Mouse (Mus musculus) liver, postnatal 0 days (tissue): ENCODE results near the gene Neo1. TPM values are rescaled to one million over a fixed set of nuclear protein-coding genes. Genes with fewer than 3 reads are reported as not detected.

ENCODE experiments used
- ATAC-seq: fragments of 200-750 bp; cut with Nextera tagmentation; 2 replicates; pipeline ENCODE4 v1.8.0; 2017; ENCODE audit warnings: mild to moderate bottlenecking, moderate library complexity
- DNase-seq: peaks from one replicate; pipeline ENCODE4 v3.0.0-alpha.2; 2016
- H3K27ac ChIP-seq: fragments of 300-500 bp; sonication (generic); 2 replicates; pipeline ENCODE4 v1.5.1; 2014; ENCODE audit warnings: antibody characterized with exemption, moderate library complexity, mild to moderate bottlenecking, low read depth
- H3K27me3 ChIP-seq: fragments of 300-500 bp; sonication (generic); 2 replicates; pipeline ENCODE4 v1.6.1; 2014; ENCODE audit warnings: low read length, control low read depth, mixed read lengths; ENCODE audit not compliant: insufficient read depth
- H3K36me3 ChIP-seq: fragments of 300-500 bp; sonication (generic); replicated peaks from 2 replicates; pipeline ENCODE4 v1.6.1; 2014; ENCODE audit warnings: mild to moderate bottlenecking, control low read depth, low read length, moderate library complexity, mixed read lengths; ENCODE audit not compliant: insufficient read depth
- H3K4me1 ChIP-seq: fragments of 300-500 bp; sonication (generic); 2 replicates; pipeline ENCODE4 v1.6.1; 2014; ENCODE audit warnings: antibody characterized with exemption, mild to moderate bottlenecking, control low read depth; ENCODE audit not compliant: insufficient read depth
- H3K4me2 ChIP-seq: fragments of 300-500 bp; sonication (generic); 2 replicates; pipeline ENCODE4 v1.6.1; 2014; ENCODE audit warnings: low read depth, mild to moderate bottlenecking, low read length, moderate library complexity, mixed read lengths
- H3K4me3 ChIP-seq: fragments of 300-500 bp; sonication (generic); 2 replicates; pipeline ENCODE4 v1.5.1; 2014; ENCODE audit warnings: low read depth, low read length
- H3K9ac ChIP-seq: fragments of 300-500 bp; sonication (generic); replicated peaks from 2 replicates; pipeline ENCODE4 v1.6.1; 2014; ENCODE audit warnings: mild to moderate bottlenecking, moderate library complexity
- H3K9me3 ChIP-seq: fragments of 300-500 bp; sonication (generic); 2 replicates; pipeline ENCODE4 v1.6.1; 2016; ENCODE audit warnings: mild to moderate bottlenecking, control low read depth, low read length, mixed read lengths
- CTCF ChIP-seq: sonication (generic); IDR thresholded peaks from 2 replicates; pipeline ENCODE4 v1.5.1; 2016; ENCODE audit warnings: antibody characterized with exemption, low read depth
- EP300 ChIP-seq: IDR thresholded peaks from 2 replicates; pipeline ENCODE4 v1.6.1; 2016; ENCODE audit warnings: antibody characterized with exemption, low read depth, mild to moderate bottlenecking
- WGBS: fragments of 180-500 bp; shearing (Covaris S2); extraction: QIAGEN DNeasy Blood & Tissue Kit; methylation state at CpG from one replicate; pipeline ENCODE4 v1.1.7; 2014; ENCODE audit not compliant: insufficient replicate concordance; 5-methylcytosine and 5-hydroxymethylcytosine counted together
- polyA plus RNA-seq: library from polyadenylated mRNA; unstranded; fragments of >200 nt; fragmentation: Nextera tagmentation; extraction: Ambion mirVana; gene quantifications from 2 replicates; pipeline ENCODE4 v1.2.1, GENCODE M21; 2015

Gene Neo1
- polyA plus RNA-seq, 1 experiment from 2014 or later: 1.2 TPM

- Histone ChIP-seq H3K9ac (no peak overlapping the region), H3K27me3 (no peaks in the 10 kb centered on the region), H3K4me1 (no peaks in the 10 kb centered on the region), H3K9me3 (no peaks in the 10 kb centered on the region), H3K36me3 (no peaks in the 10 kb centered on the region), H3K4me3 (no peak overlapping the region), H3K27ac (no peak overlapping the region), H3K4me2 (no peak overlapping the region)
- WGBS: 78% methylated on average over 6 of the region's 6 CpGs
- no peak for DNase-seq
- no peak for TF ChIP-seq EP300
- no peak for TF ChIP-seq CTCF
- no peak for ATAC-seq
Observed at GRCm38 (mm10) chr9:58875439-58875838, 160.8 kb downstream of the Neo1 start.

GRCm38 (mm10) chr9:58874354-58874753, 161.9 kb downstream of the Neo1 start:
- no peaks in the 10 kb centered on the region for H3K9me3 ChIP-seq
- no peak overlapping the region for H3K27ac ChIP-seq
- H3K4me1 ChIP-seq: no peaks in the 10 kb centered on the region
- no peak overlapping the region for H3K9ac ChIP-seq
- H3K4me2 ChIP-seq: no peak overlapping the region
- TF ChIP-seq EP300: no peak
- TF ChIP-seq CTCF: no peak
- H3K4me3 ChIP-seq: no peak overlapping the region
- no peak for ATAC-seq
- H3K27me3 ChIP-seq: no peaks in the 10 kb centered on the region
- WGBS: 68% methylated on average over 4 of the region's 4 CpGs
- no peak for DNase-seq
- no peaks in the 10 kb centered on the region for H3K36me3 ChIP-seq

- no peak for ATAC-seq
- Histone ChIP-seq H3K4me2 (no peak overlapping the region), H3K36me3 (no peaks in the 10 kb centered on the region), H3K27me3 (no peaks in the 10 kb centered on the region), H3K9ac (no peak overlapping the region), H3K4me3 (no peak overlapping the region), H3K9me3 (no peaks in the 10 kb centered on the region), H3K4me1 (no peaks in the 10 kb centered on the region), H3K27ac (no peak overlapping the region)
- TF ChIP-seq EP300: no peak
- peak; percentile 79 for TF ChIP-seq CTCF
- peak; percentile 49 for DNase-seq
- 33% methylated on average over 10 of the region's 10 CpGs for WGBS
Observed at GRCm38 (mm10) chr9:58873541-58874324, 162.5 kb downstream of the Neo1 start.

- no peak overlapping the region for H3K27ac ChIP-seq
- ATAC-seq (no peak), DNase-seq (no peak)
- no peaks in the 10 kb centered on the region for H3K4me1 ChIP-seq
- H3K27me3 ChIP-seq: no peaks in the 10 kb centered on the region
- H3K9ac ChIP-seq: no peak overlapping the region
- no peak for TF ChIP-seq EP300
- TF ChIP-seq CTCF: no peak
- H3K9me3 ChIP-seq: no peaks in the 10 kb centered on the region
- WGBS: 53% methylated on average over 10 of the region's 10 CpGs
- H3K4me3 ChIP-seq: no peak overlapping the region
- H3K36me3 ChIP-seq: no peaks in the 10 kb centered on the region
- H3K4me2 ChIP-seq: no peak overlapping the region
Observed at GRCm38 (mm10) chr9:58871141-58871540, 165.1 kb downstream of the Neo1 start.

GRCm38 (mm10) chr9:58863826-58864225, 172.4 kb downstream of the Neo1 start:
- TF ChIP-seq CTCF (no peak), EP300 (no peak)
- Histone ChIP-seq H3K4me2 (no peak overlapping the region), H3K9me3 (no peaks in the 10 kb centered on the region), H3K36me3 (no peaks in the 10 kb centered on the region), H3K4me1 (no peaks in the 10 kb centered on the region), H3K4me3 (no peak overlapping the region), H3K27ac (no peak overlapping the region), H3K27me3 (peaks cover 14% of the 10 kb centered on the region; the same call in 1 of the 2 replicates), H3K9ac (no peak overlapping the region)
- DNase-seq (no peak), ATAC-seq (no peak)
- 46% methylated on average over 7 of the region's 7 CpGs for WGBS

- H3K4me1 ChIP-seq: no peaks in the 10 kb centered on the region
- no peak overlapping the region for H3K9ac ChIP-seq
- peaks cover 14% of the 10 kb centered on the region; the same call in 1 of the 2 replicates for H3K27me3 ChIP-seq
- DNase-seq (no peak), ATAC-seq (no peak)
- no peaks in the 10 kb centered on the region for H3K9me3 ChIP-seq
- H3K4me3 ChIP-seq: no peak overlapping the region
- H3K27ac ChIP-seq: no peak overlapping the region
- no peaks in the 10 kb centered on the region for H3K36me3 ChIP-seq
- TF ChIP-seq CTCF: no peak
- no peak for TF ChIP-seq EP300
- no peak overlapping the region for H3K4me2 ChIP-seq
- 31% methylated on average over 30 of the region's 30 CpGs for WGBS
Observed at GRCm38 (mm10) chr9:58859080-58859635, 177.1 kb downstream of the Neo1 start.
